Mouse (Mus musculus) lung, adult 18-20 months (tissue): ENCODE measurements around the gene Nkx2-5.

Source experiments
- DNase-seq, 2 experiments: peaks; one replicate each; pipeline ENCODE4 v3.0.0; 2022; ENCODE audit warnings: mixed read lengths in 2 of 2

Nkx2-5 gene

DNA sequence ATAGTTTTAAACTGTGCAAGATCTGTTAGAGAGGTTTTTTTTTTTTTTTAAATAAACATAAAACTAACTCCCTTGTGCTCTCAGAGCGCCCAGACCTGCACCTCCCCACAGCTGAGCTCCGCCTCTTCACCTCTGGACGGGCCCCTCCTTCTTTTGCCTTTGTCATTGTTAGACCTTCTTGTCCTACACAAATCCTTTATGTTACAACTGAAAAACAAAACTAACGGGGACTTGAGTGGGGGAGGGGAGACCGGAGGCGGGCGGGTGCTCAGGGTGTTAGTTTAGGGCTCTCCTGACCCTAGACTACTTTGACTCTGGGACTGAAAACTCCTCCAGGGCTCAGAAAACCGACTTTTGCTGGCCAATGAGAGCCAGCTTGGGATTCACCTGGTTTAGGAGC lies 8.9 kb downstream of the Nkx2-5 start:
- DNase-seq: no peak

DNA sequence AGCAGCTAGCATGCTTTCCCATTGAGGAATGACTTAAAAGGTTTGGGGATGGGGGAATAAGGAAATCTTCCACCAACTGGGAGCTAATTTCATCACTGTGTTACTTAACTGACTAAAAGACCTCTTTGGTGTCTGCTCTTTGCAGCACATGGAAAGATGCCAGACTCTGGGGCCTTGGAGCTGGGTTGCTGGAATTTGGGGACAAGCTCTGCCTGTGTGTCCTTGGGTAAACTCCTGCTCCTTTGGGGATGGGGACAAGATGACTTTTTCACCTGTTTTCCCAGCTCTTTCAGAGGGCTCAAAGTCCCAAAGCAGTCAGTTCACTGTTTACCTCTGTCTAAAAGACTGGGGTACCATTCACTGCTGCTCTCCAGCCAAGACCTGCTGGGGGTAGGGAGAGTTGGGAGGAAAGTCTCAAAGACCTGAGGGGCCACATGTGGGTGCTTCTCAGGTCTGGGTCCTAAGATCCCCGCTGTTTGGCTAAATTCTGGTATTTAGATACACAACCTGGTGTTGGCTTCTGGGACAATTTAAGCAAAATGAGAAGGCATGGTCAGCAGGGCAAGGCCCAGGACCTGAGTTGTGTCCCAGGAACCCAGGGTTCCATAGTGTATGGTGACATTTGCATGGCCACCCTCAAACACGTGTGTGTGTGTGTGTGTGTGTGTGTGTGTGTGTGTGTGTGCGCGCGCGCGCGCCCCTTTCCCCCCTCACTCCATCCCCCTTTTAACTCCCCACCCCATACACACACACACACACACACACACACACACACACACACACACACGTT lies 9.6 kb downstream of the Nkx2-5 start:
- no peak for DNase-seq

DNA sequence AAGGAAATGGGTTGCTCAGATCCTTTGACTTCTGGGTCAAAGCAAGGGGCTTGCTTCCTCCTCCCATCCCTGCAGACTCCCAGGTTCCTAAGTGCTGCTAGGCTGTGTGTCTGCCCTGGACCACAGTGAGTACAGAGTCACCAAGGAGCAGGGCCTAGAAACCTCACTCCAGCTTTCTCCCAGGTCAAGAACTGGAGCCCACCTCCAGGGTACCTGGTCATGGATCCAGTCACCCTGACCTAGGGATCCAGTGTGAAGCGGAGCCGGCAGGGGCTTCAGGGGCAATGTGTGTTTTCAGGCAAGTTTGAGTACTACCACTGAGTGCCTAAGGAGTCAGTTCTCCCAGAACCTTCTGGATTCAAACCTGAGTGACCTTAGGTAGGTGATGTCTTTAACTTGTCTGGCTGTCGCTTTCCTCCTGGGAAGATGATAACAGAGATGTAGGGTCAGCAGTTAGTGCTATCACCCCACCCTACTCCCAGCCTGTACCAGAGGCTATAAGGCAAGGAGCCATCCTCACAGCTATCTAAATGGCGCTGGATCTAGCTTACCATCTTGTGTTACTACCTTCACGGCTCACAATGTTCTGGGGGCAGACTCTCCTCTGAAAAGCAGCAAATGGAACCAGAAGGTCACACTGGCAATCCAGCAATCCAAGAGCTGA lies 10.4 kb downstream of the Nkx2-5 start:
- no peak for DNase-seq

DNA sequence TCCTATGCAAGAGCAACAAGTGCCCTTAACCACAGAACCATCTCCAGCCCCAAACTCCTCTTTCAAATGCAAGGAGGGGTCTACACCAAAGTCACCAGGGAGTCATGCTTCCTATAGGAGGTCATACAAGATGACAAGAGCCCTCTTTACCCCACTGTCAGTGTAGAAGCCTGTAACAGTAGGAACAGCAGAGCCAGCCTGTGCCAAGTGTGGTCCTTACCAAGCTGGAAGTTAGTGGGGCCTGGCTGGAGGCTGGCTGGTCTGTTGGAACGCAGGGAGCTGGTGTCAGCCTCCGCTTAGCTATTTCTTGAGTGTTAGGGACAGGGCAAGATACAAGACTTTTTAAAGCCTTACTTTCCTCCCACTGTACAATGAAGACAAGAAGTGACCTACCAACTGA lies 11.0 kb downstream of the Nkx2-5 start:
- no peak for DNase-seq

DNA sequence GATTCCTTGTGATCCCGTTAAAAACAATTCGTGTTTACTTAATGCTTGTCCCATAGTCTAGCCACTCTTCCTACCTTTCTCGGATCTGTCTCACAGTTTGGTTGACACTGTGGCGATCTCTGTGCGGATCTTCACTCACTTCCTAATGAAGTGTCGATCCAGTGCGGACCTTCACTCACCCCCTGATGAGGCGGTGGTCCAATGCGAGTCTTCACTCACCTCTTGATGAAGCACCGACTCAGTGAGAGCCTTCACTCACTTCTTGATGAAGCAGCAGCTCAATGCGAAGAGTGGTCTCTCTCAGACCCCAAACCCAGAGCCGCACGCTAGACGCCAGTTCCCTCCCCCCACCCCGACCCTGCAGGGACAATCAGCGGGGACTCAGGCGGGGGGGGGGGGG lies 18.7 kb downstream of the Nkx2-5 start:
- no peak for DNase-seq

DNA sequence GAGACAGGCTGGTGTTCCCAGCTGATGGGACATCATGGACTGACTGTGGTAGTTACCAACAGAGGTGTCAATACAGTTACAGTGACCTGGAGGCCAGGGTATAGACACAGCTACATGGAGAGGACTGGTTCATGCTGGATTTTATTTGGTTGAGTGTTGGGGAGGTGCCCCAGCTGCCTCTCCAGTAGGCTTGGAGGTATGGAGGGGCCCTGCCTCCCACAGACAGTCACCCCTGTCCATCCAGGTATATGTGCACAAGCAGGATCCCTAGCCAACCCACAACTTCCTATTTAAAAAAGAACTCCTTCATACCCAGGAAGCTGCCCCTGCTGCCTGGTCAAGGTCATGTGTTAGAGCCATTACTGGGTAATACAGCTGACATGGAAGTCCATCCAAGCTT lies 27.0 kb downstream of the Nkx2-5 start:
- DNase-seq: no peak

DNA sequence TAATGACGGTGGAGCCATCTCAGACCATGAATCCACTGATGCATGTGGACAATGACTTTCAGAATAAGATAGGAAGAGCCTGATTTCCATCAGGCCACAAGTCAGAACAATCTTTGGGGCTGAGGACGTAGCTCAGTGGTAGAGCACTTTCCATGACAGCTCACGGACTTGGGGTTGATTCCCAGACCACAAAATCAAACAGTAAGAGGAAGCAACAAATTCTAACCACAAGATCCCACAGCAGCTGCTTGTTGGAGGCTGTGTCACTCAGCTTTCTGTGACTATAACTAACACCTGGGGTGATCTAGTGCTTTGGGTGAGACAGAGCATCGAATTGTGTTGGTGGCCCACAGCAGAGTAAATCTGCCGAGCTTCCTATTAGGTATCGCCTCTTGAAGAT lies 28.0 kb downstream of the Nkx2-5 start:
- DNase-seq: no peak

DNA sequence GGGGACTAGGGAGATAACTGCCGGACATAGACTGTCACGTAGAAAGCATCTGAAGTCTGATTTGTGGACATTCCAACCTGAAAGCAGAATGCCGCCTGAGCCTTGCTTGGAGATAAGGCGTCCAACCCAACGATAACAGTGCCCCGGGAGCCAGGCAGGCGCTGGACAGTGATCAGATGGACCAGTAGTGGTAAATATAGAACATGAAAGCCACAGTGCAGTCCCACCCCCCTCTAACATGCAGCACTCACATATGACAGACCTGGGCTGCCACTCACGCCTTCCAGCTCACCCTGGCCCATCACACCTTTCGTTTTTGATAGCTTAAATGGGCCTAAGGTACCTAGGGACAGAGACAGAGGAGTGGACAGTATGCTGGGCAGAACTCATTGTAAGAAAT lies 31.3 kb downstream of the Nkx2-5 start:
- no peak for DNase-seq

DNA sequence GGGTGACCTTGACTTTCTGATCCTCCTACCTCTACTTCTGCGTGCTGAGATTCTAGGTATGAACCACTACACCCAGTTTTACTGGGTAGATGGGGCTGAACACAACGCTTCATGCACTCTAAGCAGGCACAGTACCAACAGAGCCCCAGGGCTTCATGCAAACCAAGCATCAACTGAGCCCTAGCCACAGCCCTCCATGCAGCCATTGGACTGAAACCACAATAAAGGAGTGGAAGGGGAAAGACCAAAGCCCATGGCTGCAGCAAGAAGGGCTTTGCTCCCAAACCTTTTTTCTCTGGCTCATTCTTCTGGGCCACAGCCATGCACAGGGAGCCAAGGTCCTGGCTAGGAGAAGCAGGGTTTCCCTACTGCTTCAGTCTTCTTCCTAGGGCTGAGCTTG lies 32.2 kb downstream of the Nkx2-5 start:
- no peak for DNase-seq

DNA sequence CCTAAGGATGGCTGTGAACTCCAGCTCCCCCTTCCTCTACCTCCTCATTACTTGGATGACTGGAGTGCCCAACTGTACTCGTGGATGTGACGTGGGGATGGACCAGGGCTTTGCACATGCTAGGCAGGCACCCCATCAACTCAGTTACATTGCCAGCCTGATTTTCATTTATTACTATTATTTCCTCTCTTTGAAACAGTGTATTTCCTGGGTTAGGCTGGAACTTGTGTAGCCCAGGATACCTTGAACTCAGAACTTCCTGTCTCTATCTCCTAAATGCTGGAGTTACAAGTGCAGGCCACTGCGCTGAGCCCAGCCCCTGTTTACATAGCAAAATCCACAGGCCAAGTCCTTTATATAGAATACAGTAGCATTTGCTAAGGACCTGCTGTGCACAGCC lies 41.9 kb downstream of the Nkx2-5 start:
- no peak for DNase-seq

DNA sequence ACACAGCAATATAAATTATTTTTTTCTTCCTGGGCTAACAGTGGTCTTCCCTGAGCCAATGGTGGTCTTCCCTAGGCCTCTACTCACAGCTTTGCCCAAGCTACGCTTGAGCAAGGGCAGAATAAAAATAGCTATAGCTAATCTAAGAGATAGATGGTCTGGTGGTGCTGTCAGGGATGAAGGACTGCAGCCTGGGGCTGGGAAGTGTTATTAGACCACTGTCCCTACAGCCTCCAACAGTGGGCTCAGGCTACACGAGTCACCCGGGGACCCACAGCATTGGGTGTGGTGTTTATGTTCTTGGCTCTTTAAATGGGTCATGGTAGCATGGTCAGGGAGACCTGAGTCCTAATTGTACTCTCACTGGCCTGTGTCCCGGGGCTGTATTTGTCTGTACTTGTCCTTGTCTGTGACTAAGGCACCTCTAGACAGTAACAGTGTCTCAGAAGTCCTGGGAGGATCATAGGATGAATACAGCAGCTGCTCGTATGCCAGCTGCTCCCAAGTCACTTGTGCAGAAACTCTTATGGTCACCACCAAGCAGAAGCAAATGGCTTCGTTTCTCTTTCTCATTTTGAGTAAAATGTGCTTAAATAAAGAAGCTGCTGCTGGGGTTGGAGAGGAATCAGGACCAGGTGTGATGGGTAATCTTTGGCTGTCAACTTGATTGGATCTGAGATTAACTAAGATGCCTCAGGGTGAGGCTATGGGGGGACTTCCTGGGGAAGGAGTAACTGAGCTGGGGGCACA lies 47.3 kb downstream of the Nkx2-5 start:
- DNase-seq: no peak

DNA sequence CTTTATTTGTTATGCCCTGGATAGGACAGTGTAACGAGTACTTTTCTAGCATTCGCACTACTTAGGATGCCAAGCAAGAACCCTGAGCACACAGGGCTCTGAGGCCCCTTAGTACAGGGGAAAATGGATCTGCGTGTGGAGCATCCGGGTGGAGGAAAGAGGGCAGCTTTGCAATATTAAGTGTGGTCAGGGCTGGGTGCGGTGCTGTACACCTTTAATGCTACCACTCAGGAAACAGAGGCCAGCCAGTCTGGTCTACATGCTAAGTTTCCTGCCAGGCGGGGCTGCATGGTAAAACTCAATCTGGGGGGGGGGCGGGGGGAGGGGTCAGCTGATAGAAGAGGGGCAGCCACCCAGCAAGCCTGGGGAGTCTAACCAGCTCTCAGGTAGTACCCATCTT lies 49.4 kb downstream of the Nkx2-5 start:
- DNase-seq: no peak

DNA sequence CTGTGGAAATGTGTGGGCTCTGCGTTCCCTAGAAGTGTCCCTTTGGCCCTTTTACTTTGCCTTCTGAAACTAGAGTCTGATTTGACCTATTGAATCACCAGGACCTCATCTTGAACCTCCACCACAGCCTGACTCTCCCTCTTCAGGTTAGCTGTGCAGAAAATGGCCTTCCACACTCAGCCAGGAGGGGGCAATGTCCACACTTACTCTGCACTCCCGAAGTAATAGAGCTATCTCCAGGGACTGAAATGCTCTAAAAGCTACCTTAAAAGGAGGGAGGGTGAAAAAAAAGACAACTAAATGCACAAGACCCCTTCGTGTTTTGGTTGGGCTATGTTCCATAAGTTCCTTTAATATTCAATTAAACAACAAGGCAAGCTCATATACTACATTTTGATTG lies 50.1 kb downstream of the Nkx2-5 start:
- peak; percentile 40 to 53 for DNase-seq

DNA sequence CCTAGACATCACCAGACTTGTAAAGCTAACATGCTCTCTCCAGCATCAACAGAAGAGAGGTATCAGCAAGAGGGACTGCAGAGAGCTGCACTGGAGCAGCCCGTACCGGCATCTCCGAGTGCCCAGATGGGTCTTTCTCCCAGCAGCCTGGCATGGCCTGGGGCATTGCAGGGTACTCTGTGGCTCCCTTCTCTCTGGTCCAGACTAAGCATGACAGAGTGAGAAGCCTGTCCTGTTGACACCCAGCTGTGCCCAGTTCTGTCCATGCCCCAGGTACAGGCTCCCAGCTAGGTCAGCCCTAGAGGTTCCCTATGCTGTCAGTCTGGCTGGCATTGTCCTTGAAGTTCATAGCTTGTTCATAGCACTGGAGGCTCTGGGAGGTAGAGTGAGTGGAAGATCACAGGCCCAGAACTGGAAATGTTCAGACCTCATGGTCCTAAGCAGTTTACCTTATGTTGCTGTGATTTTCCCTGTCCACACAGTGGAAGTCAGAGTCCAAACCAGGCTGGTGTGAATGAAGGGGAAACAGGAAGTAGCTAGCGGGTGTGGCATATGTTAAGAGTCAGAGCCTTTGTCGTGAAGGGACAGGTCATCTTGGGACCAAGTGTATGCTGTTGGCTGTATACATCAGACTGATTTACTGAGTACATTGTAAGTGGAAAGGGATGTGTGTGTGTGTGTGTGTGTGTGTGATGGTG lies 51.6 kb downstream of the Nkx2-5 start:
- DNase-seq: no peak

DNA sequence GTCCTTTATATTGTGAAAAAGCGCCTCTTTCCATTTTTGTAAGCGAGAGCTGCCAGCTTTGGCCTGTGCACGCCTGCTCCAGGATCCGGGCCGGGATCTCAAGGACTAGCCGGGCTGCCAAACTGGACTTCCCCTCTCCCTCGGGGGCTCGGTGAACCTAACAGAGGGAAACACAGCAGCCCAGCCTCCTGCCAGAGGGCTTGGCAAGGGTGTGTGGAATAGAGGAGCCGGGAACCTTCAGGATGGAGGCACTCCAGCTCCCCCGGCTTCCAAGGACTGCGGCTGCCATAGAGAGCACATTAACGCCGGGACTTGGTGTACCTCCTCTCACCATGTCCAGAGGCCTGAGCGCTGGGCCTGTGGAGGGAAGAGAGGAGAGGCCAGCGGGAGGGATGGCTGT lies 52.7 kb downstream of the Nkx2-5 start:
- no peak for DNase-seq

DNA sequence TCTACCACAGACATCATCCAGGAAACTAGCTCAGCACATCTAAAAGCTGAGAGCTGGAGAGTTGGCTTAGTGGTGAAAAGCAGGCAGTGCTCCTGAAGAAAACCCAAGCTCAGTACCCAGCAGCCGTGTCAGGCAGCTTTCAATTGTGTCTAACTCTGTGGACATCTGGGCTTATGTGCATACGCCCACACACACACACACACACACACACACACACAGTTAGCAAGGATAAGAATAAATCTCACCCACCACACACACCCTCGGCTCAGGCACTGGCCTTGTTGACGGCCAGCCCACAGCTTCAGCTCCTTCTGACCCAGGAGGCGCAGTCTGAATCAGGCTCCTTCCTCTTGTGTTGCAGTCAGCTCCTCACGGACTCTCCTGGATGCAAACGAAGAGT lies 53.2 kb downstream of the Nkx2-5 start:
- DNase-seq: no peak

DNA sequence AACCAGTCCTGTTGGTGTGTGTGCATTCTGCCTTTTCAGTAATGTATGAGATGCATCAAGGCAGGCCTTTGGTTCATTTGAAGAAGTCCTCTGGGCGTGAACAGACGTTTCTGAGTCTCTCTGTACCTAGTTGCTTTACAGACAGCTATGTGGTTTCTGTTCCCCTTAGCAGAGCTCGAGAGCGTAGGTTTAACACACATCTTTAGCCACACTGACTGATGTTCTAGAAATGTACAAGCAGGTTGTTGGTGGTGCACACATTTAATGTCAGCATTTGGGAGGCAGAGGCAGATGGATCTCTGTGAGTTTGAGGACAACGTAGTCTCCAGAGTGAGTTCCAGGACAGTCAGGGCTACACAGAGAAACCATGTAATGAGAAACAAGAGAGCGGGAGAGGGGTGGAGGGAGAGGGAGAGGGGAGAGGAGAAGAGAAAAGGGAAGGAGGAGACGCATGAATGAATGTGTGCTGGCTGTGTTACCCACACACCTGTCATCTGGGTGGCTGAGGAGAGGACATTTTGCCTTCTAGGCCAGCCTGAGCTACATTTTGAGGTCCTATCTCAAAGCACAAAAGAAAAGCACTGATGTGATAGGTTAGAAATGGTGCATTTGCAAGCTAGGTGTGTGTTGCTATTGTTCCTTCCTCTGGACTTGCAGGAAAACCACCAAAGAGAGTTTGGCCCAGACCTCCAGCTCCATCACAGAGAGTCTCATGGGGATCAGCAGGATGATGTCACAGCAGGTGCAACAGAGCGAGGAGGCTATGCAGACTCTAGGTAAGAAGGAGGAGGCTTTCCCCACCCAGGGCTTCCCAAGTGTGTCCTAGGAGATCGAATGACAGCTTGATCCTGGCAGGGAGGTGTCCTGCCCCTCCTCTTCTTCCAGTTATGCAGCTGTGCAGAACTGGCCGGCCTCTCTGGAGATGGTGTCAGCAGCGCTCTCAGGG lies 54.3 kb downstream of the Nkx2-5 start:
- no peak for DNase-seq

DNA sequence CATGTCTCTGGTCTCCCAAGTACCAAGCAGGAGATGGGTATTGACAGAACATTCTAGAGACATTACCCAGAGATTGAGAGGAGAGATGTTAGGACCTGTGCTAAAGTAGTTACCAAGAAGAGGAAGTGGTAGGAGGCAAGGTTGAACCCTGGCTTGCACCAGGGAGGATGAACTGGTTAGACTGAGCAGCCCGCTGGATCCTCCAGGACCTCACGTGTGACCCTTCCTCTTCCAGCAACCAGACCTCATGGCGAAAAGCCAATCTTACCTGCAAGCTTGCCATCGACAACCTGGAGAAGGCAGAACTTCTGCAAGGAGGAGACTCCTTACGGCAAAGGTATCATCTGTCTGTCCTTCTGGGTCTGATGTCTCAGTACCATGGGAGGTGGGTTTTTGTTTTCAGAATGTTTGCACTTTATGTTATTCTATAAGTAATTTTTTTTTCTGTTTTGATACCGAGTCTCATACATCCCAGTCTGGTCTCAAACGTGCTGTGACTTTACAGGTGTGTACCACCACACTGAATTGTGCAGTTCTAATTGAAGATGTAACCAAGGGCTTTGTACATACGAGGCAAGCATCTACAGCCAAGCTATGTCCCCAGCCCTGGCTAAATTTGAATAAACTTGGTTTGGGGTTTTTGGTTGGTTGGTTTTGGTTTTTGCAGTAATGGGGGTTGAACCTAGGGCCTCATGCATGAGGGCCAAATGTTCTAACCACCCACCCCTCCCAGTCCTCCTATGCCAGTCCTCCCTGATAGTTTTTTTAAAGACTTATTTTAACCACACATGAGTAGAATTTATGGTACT lies 55.1 kb downstream of the Nkx2-5 start:
- no peak for DNase-seq

DNA sequence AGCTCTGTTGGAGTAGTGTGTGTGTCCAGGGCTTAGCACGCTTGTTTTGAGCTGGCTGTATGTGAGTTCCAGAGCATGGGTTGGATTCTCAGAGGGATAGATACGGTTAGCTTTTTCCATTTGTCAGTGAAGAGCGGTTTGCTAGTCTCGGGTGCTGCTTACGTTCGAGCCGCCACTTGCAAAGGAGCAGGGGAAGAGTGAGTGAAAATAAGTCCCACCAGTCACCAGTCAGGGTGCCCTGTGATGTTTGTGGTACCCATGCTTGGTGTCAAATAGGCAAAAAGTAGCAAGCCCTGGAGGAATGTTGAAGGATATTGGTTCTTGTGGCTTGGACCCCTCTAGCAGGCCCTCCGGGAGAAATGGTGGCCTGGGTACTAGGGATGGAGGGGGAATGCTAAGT lies 55.8 kb downstream of the Nkx2-5 start:
- DNase-seq: no peak
